Mouse (Mus musculus) kidney, postnatal 10 days (tissue): ENCODE measurements around the gene Fam240b.

ENCODE experiments used
- DNase-seq: peaks from one replicate; pipeline ENCODE4 v3.0.0; 2021; ENCODE audit warnings: mixed read lengths

The Fam240b gene

DNA sequence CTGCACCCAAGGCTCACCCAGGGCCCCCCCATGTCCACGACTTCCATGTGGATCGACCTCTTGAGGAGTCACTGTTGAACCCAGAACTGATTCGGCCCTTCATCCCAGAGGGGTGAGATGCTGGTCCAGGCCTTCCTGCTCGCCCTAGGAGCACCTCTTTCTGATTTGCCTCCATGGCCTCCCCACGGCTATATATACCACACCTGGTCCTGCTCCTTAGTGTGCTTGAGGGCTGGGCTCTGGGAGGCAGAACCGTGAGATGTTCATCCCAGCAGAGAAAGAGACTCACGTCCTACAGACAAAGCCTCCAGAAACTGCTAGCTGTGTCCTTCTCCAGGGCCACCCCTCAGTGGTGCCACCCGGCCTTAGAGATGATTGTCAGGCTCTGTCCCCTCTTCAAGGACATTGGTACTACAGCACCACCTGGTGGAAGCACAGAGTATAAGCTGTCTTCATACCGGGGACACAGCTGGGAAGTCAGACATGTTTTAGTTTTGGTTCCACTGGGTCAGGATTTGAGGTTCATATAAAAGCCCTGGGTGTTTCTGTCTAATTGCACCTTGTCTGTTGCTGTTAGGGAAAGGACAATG is 58.6 kb downstream of the Fam240b start:
- peak; percentile 80 for DNase-seq

DNA sequence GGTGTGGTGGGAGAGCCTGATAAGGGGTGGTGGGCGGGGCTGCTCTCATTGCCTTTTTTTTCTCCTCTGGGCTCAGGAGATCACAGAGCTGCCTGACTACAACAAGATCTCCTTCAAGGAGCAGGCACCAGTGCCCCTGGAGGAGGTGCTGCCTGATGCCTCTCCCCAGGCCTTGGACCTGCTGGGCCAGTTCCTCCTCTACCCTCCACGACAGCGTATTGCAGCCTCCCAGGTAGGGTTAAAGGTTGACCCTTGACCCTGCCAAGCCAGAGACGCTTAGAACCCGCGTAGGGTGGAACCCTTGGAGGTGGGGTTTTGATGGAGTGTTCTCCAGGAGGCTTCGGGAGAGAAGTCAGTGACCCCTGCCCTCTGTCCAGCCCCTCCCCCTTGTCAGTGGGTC is 59.8 kb downstream of the Fam240b start:
- peak; percentile 8 for DNase-seq

DNA sequence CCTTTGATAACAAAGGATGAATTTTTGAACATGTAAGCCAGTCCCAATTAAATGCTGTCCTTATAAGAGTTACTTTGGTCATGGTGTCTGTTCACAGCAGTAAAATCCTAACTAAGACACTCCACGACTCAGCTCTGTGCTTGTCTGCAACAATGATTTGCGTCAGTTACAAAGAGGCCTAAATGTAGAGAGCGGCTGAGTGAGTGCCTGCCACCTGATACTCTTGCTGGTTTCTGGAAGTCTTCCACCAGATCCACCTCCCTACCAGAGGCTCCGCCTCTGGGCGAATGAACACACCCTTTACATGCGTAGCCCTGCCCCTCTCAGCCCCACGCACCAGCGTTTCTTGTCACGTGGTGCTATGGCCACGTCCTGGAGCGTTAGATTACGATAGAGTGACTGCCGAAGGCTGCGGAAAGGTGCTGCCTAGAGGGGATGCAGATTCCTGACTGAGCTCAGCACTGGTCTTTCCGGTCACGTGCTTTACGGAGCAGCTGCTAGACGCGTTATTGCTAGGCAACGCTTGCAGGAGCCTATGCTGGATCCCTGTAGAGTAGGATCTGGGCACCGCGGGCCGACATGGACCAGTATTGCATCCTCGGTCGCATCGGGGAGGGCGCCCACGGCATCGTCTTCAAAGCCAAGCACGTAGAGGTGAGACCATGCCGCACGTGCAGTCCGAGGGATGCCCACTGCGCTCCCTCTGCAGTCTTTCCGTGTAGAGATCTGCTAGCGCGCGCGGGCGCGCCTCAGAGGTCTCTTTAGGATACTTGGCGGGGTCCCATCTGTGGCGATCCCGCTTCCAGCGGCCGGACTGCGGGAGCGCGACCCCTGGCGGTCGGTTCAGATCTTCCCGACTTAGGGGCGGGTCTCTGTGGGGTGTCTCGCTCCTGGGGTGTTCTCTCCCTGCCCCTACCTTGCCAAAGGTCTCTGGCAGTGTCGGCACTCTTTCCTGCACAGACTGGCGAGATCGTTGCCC is 65.3 kb downstream of the Fam240b start, which contains the start of gene Cdk20:
Cdk20 (plus strand) TSS at position 298 of the 979 bp plus-strand sequence.
- peak; percentile 93 for DNase-seq
